Mouse (Mus musculus): ENCODE results near the gene Olfr223.
"Not testable (repeated sequence)": the region's sequence is repeated elsewhere in the genome, so short reads cannot be mapped to it uniquely, and the experiment has no call there.

The Olfr223 gene

GRCm38 (mm10) chr11:59596950-59597349 is 3.9 kb upstream of the Olfr223 start:
- in situ Hi-C loops (cut with MboI, MseI), result no loop called here

GRCm38 (mm10) chr11:59596091-59596490 is 3.0 kb upstream of the Olfr223 start:
- in situ Hi-C loops (cut with MboI, MseI), result no loop called here

DNA sequence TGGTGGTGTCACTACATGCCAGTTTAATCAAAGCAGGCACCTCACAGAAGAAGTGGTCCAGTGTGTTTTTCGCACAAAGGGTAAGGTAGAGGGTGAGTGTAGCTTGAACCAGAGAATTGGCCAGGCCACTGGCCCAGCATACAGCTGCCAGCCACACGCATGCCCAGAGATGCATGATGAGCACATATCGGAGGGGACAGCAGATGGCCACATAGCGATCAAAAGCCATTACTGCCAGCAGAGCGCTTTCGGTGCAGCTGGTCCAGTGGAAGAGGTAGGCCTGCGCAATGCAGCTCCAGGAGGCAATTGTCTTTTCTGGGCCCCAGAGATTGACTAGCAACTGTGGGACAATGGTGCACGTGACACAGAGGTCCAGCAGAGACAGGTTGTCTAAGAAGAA is 3.6 kb downstream of the Olfr223 start:
- in situ Hi-C loops (cut with MboI, MseI), result no loop called here

DNA sequence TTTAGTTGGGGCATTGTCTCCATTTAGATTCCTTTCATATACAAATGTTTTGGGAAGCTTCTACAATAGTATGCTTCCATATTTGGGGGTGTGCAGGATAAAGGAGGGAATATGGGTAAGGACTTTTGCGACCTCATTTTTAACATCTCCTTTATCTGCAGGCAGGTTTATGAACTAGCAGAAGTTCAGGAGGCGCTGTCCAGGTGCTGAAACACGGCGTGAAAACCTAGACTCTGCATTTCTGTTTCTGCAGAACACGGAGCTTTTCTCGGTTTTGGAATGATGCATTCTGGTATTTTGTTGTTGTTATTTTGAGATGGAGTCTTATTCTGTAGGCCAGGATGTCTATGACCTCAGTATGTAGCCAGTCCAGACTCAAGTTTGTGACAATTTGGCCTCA is 8.6 kb downstream of the Olfr223 start:
- in situ Hi-C loops (cut with MboI, MseI), result no loop called here

DNA sequence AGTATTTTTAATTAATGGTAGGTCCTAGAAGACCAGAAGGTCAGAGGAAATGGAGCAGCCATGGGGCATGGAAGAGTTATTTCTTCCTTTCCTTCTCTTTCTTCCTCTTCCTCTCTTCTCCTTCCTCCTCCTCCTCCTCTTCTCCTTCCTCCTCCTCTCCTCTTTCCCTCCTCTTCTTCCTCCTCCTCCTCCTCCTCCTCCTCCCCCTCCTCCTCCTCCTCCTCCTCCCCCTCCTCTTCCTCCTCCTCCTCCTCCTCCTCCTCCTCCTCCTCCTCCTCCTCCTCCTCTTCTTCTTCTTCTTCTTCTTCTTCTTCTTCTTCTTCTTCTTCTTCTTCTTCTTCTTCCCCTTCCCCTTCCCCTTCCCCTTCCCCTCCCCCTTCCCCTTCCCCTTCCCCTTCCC is 17.0 kb downstream of the Olfr223 start, which contains the start of gene Olfr222:
TSS of gene Olfr222 (minus strand) at position 101 of the 400 bp plus-strand sequence.
- in situ Hi-C loops (cut with MboI, MseI), result not testable (repeated sequence)

GRCm38 (mm10) chr11:59575726-59576125 is 17.4 kb downstream of the Olfr223 start:
- in situ Hi-C loops (cut with MboI, MseI), result no loop called here

DNA sequence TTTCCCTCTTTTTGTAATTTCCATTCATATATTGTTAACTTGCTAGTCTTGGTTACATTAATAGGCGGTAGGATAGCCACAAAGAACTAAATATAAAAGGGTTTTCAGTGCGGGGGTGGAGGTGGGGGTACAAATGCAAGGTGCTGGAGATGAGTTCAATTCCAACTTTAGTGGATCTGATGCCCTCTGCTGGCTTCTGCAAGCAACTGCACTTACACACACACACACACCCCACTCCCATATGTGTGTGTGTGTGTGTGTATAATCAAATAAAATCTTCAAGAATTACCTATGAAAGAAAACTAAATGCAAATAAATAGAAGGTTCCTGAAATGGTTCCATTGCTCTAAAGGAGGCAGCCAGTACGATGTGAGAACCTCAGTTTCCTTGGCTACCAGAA is 23.8 kb downstream of the Olfr223 start:
- in situ Hi-C loops (cut with MboI, MseI), result no loop called here

DNA sequence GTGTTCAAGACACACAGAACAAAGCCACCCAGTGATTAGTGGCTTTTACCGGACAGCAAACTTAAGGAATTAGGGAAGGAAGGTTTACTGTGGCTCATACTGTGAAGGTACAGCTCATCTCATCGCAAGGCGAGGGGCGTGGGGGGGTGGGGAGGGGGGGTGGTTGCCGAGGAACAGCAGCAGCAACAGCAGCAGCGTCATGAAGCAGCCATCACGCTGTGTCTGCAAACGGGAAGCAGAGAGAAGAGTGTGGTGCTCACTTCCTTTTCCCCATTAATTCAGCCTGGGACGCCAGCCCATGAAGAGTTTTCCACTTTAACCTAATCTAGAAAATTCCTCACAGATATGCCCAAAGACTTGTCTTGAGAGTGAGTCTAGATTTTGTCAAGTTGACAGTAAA is 30.3 kb downstream of the Olfr223 start:
- in situ Hi-C loops (cut with MboI, MseI), result no loop called here

DNA sequence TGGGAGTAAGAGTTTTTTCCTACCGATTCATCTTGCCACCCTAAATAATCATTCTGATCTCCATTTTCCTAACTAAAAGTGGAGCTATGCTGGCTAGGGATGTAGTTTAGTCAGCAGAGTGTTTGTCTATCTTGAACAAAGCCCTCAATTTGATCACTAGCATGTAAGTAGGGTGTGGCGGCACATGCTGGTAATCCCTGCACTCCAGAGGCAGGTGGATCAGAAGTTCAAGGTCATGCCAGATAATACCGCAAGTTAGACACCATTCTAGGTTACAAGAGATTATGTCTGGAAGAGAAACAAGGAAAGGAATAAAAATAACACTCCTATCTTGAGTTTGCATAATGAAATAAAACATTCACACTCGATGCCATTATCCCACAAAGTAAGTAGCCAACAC is 30.8 kb downstream of the Olfr223 start:
- in situ Hi-C loops (cut with MboI, MseI), result no loop called here

- in situ Hi-C loops (cut with MboI, MseI), result no loop called here
Observed at GRCm38 (mm10) chr11:59560906-59561305, 32.2 kb downstream of the Olfr223 start.

DNA sequence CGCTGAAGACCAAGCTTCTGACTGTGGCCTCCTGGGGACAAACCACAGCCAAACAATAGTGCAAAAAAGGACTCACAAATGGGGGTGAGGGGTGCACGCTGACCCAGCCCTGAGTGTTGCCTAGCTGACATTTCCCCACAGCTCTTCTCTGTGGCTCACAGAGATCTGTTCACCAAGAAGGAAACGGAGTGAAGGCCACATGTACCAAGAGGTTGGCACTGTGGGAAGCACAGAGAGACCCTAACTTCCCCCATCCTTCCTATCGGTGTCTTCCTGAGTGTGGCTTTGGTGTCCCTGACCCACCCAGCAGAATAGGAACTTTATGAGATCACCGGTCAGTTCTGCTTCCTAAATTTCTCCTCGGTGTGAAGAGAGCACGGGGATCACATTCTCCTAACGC is 38.6 kb downstream of the Olfr223 start:
- in situ Hi-C loops (cut with MboI, MseI), result no loop called here

DNA sequence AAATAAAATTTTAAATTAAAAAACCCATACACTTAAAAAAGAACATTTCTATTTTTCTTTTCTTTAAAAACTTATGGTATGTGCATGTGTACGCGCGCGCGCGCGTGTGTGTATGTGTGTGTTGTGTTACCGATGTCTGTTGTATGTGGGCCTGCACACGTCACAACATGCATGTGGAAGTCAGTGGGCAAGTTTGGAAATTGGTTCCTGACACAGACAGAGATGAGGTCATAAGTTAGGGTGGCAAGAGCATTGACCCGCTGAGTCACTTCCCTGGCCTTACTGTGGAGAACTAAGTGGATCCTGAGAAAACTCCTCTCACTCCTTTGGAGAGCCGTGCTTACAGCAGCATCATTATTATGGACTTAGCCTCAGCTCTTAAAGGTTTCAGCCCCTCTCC is 39.0 kb downstream of the Olfr223 start:
- in situ Hi-C loops (cut with MboI, MseI), result no loop called here

GRCm38 (mm10) chr11:59544005-59544404 is 49.1 kb downstream of the Olfr223 start:
- in situ Hi-C loops (cut with MboI, MseI), result no loop called here

DNA sequence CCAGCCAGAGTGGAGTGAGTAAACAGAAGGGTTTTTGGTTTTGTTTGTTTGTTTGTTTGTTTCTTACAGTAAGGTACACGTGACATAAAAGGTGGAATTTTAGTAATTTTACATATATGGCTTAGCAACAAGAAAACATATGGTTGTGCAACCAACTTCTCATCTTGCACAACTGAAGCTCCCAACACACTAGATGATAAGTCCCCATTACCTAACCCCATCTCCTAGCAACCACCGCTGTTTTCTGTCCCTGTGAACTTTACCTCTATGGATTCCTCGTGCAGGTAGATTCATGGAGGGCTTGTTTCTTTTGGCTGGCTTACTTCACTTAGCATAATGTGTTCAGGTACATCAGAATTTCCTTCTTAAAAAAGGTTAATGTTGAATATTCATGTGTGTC is 49.7 kb downstream of the Olfr223 start:
- in situ Hi-C loops (cut with MboI, MseI), result no loop called here

DNA sequence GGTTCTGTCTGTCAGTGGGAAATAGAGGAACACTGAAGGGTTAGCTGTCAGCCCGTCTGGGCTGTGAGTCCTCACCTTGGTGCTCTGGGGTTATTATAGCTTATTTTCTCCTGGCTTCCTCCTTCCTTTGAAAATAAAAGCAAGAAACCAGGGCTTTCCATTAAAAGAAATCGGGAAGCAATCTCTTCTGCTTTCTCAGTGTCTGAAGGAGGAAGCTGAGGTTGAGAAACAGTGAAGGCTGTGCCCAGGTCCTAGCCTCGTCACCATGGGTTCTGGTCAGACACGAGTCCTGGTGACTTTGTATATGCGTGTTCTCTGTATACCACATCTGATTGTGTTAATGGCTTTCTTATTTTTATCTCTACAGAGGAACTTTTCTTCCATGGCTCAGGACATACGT is 50.6 kb downstream of the Olfr223 start:
- in situ Hi-C loops (cut with MboI, MseI), result no loop called here

DNA sequence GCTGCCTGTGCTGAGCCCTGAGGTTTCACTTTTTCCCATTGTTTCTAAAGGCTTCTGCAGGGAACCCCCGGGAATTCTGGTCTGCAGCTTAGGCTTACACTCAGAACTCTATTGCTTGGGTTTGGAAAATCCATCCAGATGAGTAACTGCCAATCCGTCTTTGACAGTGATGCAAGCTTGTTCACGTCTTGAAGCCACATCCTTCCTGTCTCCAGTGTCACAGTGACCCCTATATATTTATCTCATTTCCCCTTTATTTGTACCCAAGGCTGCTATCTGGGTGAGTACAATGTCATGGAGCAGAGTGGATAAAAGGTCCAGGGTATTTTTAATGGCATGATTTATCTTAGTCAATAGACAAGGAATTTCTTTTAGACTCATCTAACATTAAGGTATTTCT is 51.8 kb downstream of the Olfr223 start, which contains the start of gene Nlrp3:
TSS of gene Nlrp3 (plus strand) at position 245 of the 400 bp plus-strand sequence.
- in situ Hi-C loops (cut with MboI, MseI), result no loop called here

GRCm38 (mm10) chr11:59540123-59540522 is 53.0 kb downstream of the Olfr223 start:
- in situ Hi-C loops (cut with MboI, MseI), result no loop called here
